Mouse (Mus musculus) ovary, postnatal 10 days (tissue): ENCODE measurements at regions not wholly inside any gene's neighbourhood (a gene's known extent, or its start where the extent isn't known, plus 50 kb on each side); places are given as distances from the start of the nearest gene placed in this dataset.

ENCODE experiments used
- DNase-seq: peaks from one replicate; pipeline ENCODE4 v3.0.0; 2022; ENCODE audit warnings: low spot score

- no peak for DNase-seq
Observed at GRCm38 (mm10) chr10:67819534-67819933, 92.9 kb downstream of the Zfp365 start.

GRCm38 (mm10) chr10:67813901-67814300 lies 98.6 kb downstream of the Zfp365 start:
- DNase-seq = no peak

GRCm38 (mm10) chr10:67805131-67805530 lies 107.3 kb downstream of the Zfp365 start:
- DNase-seq = no peak

GRCm38 (mm10) chr10:67804637-67805036 lies 107.8 kb downstream of the Zfp365 start:
- no peak for DNase-seq

GRCm38 (mm10) chr10:67802156-67802555 lies 110.3 kb downstream of the Zfp365 start:
- no peak for DNase-seq

- no peak for DNase-seq
Observed at GRCm38 (mm10) chr10:67801619-67802018, 110.8 kb downstream of the Zfp365 start.

GRCm38 (mm10) chr10:67798991-67799390 lies 113.5 kb downstream of the Zfp365 start:
- DNase-seq = no peak

GRCm38 (mm10) chr10:67793206-67793605 lies 119.3 kb downstream of the Zfp365 start:
- DNase-seq = no peak

- no peak for DNase-seq
Observed at GRCm38 (mm10) chr10:67789651-67790050, 122.8 kb downstream of the Zfp365 start.

GRCm38 (mm10) chr10:67788116-67788515 lies 124.3 kb downstream of the Zfp365 start:
- no peak for DNase-seq

GRCm38 (mm10) chr10:67785563-67785962 lies 126.9 kb downstream of the Zfp365 start:
- DNase-seq = no peak

GRCm38 (mm10) chr10:67778341-67778740 lies 134.1 kb downstream of the Zfp365 start:
- no peak for DNase-seq

GRCm38 (mm10) chr10:67777721-67778120 lies 134.7 kb downstream of the Zfp365 start:
- no peak for DNase-seq

- DNase-seq = no peak
Observed at GRCm38 (mm10) chr10:67776851-67777250, 135.6 kb downstream of the Zfp365 start.

- DNase-seq = no peak
Observed at GRCm38 (mm10) chr10:67771796-67772195, 140.7 kb downstream of the Zfp365 start.

GRCm38 (mm10) chr10:67766099-67766498 lies 146.4 kb downstream of the Zfp365 start:
- DNase-seq = no peak

- no peak for DNase-seq
Observed at GRCm38 (mm10) chr10:67760424-67760823, 152.0 kb downstream of the Zfp365 start.

- DNase-seq = no peak
Observed at GRCm38 (mm10) chr10:67748121-67748520, 164.3 kb downstream of the Zfp365 start.

GRCm38 (mm10) chr10:67747461-67747860 lies 165.0 kb downstream of the Zfp365 start:
- DNase-seq = no peak

- DNase-seq = no peak
Observed at GRCm38 (mm10) chr10:67746140-67746539, 166.3 kb downstream of the Zfp365 start.

- no peak for DNase-seq
Observed at GRCm38 (mm10) chr10:67743561-67743960, 168.9 kb downstream of the Zfp365 start.

GRCm38 (mm10) chr10:67742824-67743223 lies 169.6 kb downstream of the Zfp365 start:
- no peak for DNase-seq

- DNase-seq = no peak
Observed at GRCm38 (mm10) chr10:67742305-67742704, 170.2 kb downstream of the Zfp365 start.

GRCm38 (mm10) chr10:67739199-67739598 lies 173.3 kb downstream of the Zfp365 start:
- no peak for DNase-seq

- no peak for DNase-seq
Observed at GRCm38 (mm10) chr10:67736636-67737035, 175.8 kb downstream of the Zfp365 start.
